Mouse (Mus musculus): ENCODE data around the gene Ubap2. TPM values are rescaled to one million over a fixed set of nuclear protein-coding genes. Genes with fewer than 3 reads are reported as not detected.

The Ubap2 gene
- total RNA-seq, 1 experiment from 2014 or later, result 39.6 TPM

DNA sequence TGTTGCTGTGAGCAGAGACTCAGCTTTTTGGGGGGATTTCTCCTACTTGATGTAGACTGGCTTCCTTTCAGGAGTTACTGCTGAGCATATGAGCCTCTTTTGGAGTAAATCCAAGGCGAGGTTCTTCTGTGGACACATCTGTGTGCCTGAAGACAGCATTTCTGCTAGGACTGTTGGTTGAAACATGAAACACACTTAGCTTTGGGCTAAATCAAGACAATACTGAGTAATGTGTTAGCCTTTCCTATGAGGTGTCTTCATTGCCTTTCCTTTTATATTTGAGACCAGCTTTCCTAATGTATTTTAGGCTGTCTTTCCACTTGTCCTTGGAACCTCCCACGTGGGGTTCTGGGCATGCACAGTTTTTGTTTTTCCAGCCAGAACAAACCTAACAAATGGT lies 100.3 kb downstream of the Ubap2 start:
- ATAC-seq (replicated peaks; ENCODE audit: low read depth, poor library complexity, severe bottlenecking), result no peak

DNA sequence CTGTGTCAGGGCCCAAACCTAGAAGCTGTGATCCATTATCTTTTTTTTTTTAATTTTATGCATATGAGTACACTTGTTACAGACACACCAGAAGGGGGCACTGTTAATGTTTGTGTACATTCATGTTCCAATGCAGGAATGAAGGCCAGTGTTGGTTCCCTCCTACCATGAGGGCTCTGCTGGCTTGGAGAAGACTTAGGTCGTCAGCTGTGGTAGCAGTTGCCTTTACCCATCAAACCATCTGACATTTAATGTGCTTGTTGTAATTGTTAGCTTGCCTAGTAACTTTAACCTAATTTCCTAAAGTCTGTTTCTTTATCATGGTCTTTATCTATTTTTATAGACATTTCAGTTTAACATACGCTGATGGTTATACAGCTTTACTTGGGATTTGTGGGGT lies 104.0 kb downstream of the Ubap2 start:
- no peak for ATAC-seq (replicated peaks; ENCODE audit: low read depth, poor library complexity, severe bottlenecking)

DNA sequence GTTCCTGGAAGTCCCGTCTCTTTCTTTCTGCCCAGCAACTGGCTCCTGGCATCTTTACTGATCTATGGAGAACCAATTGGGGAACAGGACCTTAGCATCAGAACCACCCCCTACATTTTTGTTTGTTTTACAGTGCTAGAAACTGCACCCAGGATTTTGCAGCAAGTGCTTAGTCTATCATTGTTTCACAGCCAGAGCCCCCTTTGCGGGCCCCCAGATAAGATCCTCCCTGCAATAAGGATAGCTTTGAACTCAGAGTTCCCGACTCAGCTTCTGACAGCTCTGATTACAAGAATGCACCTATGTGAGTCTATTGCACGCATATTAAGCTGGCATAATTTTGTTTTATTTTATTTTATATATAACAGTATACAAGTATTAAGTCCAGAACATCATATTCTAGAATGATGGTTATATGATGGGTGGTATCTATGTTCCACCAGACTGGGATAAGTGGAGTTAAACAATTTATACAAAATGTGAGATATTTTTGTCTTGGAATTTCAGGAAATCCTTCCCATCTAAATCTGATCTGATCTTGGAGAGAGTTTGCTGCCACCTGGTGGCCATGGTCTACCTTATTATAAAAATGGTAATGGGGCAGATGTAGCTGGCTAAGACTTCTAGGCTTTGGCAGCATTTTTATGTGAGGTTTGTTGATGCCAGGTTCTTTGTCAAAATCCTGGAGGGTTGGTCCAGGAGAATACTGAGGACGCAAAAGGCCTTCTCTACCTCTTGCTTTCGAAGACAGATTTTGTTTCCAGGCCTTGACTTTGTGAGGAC lies 109.1 kb downstream of the Ubap2 start:
- 0 out of 2 replicates have a peak, but pooled peaks have one; percentile 36 for ATAC-seq (replicated peaks; ENCODE audit: low read depth, poor library complexity, severe bottlenecking)

DNA sequence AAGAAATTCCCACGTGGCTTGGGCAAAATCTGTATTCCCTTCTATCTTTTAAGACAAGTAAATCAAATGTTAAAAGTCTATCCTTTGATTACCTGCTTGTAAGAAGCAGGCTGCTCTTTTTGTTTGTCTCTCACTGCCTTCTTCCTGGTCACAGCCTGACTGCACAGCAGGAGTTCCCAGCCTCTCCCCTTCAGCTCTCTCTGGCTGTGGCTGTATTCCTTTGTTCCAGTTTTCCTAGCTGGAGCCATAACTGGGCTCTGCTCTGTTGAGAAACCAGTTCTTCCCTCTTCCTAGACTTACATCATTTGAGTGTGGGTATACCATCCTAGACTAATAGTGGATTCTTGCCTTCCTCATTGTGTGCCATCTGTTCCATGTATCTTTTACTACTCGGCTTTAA lies 110.0 kb downstream of the Ubap2 start:
- no peak for ATAC-seq (replicated peaks; ENCODE audit: low read depth, poor library complexity, severe bottlenecking)

DNA sequence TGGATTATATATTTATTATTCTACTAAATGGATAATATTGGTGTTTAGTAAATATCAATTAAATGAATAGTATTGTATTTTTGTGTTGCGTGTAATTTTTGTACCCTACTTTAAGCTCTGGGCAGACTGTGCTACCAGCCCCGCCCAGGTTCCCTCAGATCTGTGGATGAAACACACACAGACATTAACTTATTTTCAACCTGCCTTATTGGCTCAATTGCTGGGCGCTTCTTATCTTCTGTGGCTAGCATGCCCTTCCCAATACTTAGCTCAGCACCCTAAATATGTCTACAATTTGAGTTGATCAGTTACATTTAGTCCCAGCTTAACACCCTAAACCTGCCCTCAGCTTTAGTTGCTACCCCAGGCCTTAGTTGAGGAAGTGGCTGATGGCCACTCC lies 113.7 kb downstream of the Ubap2 start:
- ATAC-seq (replicated peaks; ENCODE audit: low read depth, poor library complexity, severe bottlenecking), result no peak

DNA sequence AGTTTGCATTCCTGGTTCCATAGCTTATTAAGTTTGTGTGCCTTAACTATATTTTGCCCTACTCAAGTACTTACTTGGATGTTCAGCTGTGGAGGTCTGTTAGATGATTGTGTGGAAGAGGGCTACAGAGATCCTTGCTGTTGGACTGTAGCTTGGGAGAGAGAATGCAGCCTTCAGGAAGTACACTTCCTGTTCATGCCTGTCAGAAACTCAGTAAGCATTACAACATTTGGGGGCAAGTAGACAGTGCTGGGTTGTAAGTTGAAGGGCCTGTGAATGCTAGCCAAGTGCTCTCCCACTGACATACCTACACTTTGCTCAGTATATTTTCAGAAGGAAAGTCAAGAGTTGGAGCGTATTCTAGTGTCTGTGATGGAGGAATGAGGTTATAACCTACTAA lies 116.7 kb downstream of the Ubap2 start:
- 0 out of 2 replicates have a peak, but pooled peaks have one; percentile 47 for ATAC-seq (replicated peaks; ENCODE audit: low read depth, poor library complexity, severe bottlenecking)

DNA sequence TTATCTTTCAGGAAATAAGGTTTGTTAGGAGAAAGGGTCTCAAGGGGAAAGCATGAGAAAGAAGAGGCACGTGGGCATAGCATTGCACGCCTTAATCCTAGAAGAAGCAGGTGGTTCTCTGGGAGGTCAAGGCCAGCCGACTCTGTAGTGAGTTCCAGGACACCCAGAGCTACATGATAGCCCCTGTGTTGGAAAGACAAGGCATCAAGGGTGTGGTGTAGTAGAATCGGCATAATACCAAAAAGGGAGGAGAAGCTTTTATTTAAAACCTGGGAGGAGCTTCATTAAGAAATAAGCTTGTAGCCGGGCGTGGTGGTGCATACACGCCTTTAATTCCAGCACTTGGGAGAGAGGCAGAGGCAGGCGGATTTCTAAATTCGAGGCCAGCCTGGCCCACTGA lies 118.0 kb downstream of the Ubap2 start:
- no peak for ATAC-seq (replicated peaks; ENCODE audit: low read depth, poor library complexity, severe bottlenecking)

DNA sequence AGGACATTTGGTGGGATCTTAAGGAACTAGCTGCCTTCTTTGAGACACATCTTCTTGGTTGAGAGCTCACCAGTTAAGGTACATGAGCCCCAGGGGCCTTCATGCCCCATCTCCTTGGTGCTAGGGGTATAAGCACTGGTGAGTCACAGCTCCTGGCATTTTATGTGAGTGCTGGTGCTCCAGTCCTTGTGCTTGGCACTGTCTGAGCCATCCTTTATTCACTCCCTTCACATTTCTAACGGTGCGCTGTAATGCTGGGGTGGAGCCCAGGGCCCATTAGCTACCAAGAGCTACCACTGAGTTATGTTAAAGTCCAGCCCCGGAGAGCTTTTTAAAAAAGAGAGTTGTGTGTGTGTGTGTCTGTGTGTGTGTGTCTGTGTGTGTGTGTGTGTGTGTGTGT lies 121.8 kb downstream of the Ubap2 start:
- no peak for ATAC-seq (replicated peaks; ENCODE audit: low read depth, poor library complexity, severe bottlenecking)

DNA sequence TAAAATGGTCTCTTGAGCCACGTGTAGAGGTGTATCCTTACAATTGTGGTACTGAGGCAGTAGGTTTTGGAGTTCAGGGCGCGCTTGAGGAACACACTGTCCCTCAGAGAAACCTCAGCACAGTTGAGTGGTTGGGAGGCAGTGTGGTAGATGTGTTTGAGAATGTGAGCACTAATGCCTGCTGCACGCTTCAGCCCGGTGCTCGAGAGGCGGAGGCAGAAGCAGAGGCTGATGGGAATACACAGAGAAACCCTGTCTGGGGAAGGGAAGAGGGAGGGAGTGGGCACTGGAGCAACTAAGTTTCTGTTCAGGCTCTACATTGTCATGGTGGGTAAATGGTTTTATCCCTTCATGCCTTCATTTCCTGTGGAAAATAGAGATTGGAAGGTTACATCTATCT lies 123.8 kb downstream of the Ubap2 start:
- ATAC-seq (replicated peaks; ENCODE audit: low read depth, poor library complexity, severe bottlenecking), result no peak

DNA sequence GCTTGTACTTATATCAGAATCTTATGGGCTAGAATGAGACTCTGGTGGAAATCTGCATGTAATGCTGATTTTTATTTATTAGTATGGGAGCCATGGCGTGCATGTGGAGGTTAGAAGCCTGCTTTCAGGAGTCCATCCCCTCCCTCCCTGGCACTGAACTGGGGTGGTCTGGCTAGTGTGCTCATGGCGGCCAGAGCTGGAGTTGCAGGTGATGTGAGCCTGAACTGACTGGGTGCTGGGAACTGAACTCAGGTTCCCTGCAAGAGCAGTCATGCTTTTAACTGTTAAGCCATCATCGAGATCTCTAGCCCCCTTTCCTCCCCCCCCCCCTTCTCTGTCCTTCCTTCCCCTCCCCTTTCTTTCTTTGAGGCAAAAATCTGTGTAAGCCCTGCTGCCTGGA lies 125.1 kb downstream of the Ubap2 start:
- ATAC-seq (replicated peaks; ENCODE audit: low read depth, poor library complexity, severe bottlenecking), result no peak

Other genes with a start within 250 kb of the Ubap2 start
- gene Aqp7, start 227.0 kb downstream of the Ubap2 start, total RNA-seq (2017), result not detected in 2 replicates
- gene Aqp3, start 177.0 kb downstream of the Ubap2 start, total RNA-seq (2017), result not detected in 2 replicates
- gene Nol6, start 150.7 kb downstream of the Ubap2 start, total RNA-seq (2017), result 19.7 and 33.3 TPM in 2 replicates
- gene Ube2r2, start 139.4 kb downstream of the Ubap2 start, total RNA-seq (2017), result 34.3 and 36.5 TPM in 2 replicates
- gene Dcaf12, start 39.7 kb upstream of the Ubap2 start, total RNA-seq (2017), result 30.6 and 37.8 TPM in 2 replicates
- gene Ubap1, start 73.9 kb upstream of the Ubap2 start, total RNA-seq (2017), result 28.9 and 44.8 TPM in 2 replicates
- gene Kif24, start 189.7 kb upstream of the Ubap2 start, total RNA-seq (2017), result 10.0 and 22.2 TPM in 2 replicates
- gene Nudt2, start 190.0 kb upstream of the Ubap2 start, total RNA-seq (2017), result 21.6 and 32.4 TPM in 2 replicates
- gene AI464131, start 227.9 kb upstream of the Ubap2 start, total RNA-seq (2017), result 0.09 TPM in 1 of 2 replicates, not detected in the other
- gene 1110017D15Rik, start 242.2 kb upstream of the Ubap2 start, total RNA-seq (2017), result 0.58 TPM in 1 of 2 replicates, not detected in the other

Data from common myeloid progenitor, adult 5-6 weeks (primary cell).